Mouse (Mus musculus): ENCODE measurements around the gene Mpv17l. TPM values are rescaled to one million over a fixed set of nuclear protein-coding genes. Genes with fewer than 3 reads are reported as not detected.

The Mpv17l gene
- polyA plus RNA-seq, 1 experiment = 0.20 TPM

- H3K4me3 ChIP-seq (replicated peaks) = no peak overlapping the region
- no peaks in the 10 kb centered on the region for H3K27me3 ChIP-seq (replicated peaks)
- no peak for TF ChIP-seq FLI1 (IDR thresholded peaks at IDR 0.05; ENCODE audit: low read length)
- TF ChIP-seq GATA1 (IDR thresholded peaks at IDR 0.05; ENCODE audit: borderline replicate concordance, low read length) = no peak
- H3K4me1 ChIP-seq = no peaks in the 10 kb centered on the region
- peaks cover 10% of the 10 kb centered on the region for H3K36me3 ChIP-seq (replicated peaks; ENCODE audit: low read length)
- H3K9me3 ChIP-seq = peaks cover 9% of the 10 kb centered on the region; the same call in 1 of the 2 replicates
Measured at GRCm38 (mm10) chr16:13927456-13928075, 24.6 kb downstream of the Mpv17l start.

DNA sequence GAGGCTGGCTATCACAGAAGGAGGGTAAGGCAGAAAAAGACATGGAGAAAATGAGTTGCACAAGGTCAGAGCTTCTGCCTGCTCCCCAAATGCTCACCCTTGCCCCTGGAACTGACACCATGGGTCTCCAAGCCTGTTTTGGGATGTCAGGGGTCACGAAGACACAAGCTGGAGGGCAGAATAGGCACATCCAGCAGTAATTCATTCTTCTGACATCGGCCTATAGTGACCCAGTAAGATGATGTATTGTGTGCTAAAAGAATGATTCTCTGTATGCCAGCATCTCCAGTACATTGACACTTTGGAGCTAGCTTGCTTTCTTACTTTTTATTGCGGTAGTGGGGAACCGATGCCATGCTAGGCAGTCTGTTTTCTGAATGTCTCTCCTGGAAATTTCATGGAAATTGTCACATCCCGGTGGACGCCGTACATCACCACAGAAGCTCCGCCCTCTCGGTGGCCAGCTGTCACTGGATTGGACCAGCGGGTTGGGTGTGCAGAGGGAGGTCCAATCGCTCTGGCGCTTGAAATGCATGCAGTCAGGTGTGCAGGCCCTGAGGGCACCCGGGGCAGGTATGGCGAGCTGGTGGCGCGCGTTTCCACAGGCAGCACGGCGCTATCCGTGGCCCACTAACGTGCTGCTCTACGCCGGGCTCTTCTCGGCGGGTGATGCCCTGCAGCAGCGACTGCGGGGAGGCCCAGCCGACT is 37.3 kb downstream of the Mpv17l start:
- Histone ChIP-seq H3K27me3 (replicated peaks) (peaks cover 36% of the 10 kb centered on the region), H3K9me3 (peaks cover 2% of the 10 kb centered on the region; the same call in 1 of the 2 replicates), H3K4me3 (replicated peaks) (peak overlapping the region; percentile 80), H3K4me1 (peaks cover 19% of the 10 kb centered on the region), H3K36me3 (replicated peaks; ENCODE audit: low read length) (no peaks in the 10 kb centered on the region)
- TF ChIP-seq FLI1 (IDR thresholded peaks at IDR 0.05; ENCODE audit: low read length) (no peak), GATA1 (IDR thresholded peaks at IDR 0.05; ENCODE audit: borderline replicate concordance, low read length) (no peak)

DNA sequence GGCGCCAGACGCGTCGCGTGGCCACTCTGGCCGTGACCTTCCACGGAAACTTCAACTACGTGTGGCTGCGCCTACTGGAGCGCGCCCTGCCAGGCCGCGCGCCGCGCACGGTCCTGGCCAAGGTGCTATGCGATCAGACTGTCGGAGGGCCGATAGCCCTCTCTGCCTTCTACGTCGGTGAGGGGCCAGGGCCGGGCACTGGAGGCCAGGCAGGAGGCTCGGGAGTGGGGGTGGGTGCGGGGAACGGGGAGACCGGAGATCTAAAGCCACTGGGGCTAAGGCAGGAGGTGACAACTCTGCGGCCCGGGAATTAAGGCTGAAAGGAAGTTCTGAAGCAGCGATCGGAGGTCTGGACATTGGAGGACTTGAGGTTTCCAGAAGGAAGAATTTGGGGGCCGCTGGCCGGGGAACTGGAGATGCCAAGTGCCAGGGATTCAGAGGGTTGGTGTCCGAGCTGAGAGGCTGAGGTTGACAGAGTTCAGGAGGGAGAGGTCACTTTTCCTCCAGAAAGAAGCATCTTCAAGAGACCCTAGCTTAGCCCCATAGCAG is 38.0 kb downstream of the Mpv17l start:
- H3K4me3 ChIP-seq (replicated peaks) = peak overlapping the region; percentile 80
- no peaks in the 10 kb centered on the region for H3K36me3 ChIP-seq (replicated peaks; ENCODE audit: low read length)
- H3K9me3 ChIP-seq = peaks cover 2% of the 10 kb centered on the region; the same call in 1 of the 2 replicates
- H3K27me3 ChIP-seq (replicated peaks) = peaks cover 36% of the 10 kb centered on the region
- TF ChIP-seq GATA1 (IDR thresholded peaks at IDR 0.05; ENCODE audit: borderline replicate concordance, low read length) = no peak
- TF ChIP-seq FLI1 (IDR thresholded peaks at IDR 0.05; ENCODE audit: low read length) = no peak
- H3K4me1 ChIP-seq = peaks cover 19% of the 10 kb centered on the region

- peaks cover 5% of the 10 kb centered on the region for H3K36me3 ChIP-seq (replicated peaks; ENCODE audit: low read length)
- TF ChIP-seq FLI1 (IDR thresholded peaks at IDR 0.05; ENCODE audit: low read length) (no peak), GATA1 (IDR thresholded peaks at IDR 0.05; ENCODE audit: borderline replicate concordance, low read length) (no peak)
Measured at GRCm38 (mm10) chr16:13944178-13944577, 41.2 kb downstream of the Mpv17l start.

DNA sequence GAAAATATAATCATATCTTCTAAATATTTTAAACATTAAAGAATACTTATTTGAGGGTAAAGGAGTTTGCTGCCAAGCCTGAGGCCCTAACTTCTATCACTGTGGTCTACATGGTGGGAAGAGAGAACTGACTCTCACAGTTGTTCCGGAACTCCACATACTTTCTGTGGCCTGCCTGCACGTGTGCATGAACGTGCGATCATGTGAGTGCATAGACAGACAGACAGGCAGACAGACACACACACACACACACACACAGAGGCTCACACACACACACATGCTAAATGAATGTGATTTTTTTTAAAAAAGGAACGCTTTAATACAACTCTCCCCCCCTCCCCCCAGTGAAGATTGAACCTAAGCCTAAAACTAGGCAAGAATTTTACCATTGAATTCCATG is 41.8 kb downstream of the Mpv17l start:
- peaks cover 5% of the 10 kb centered on the region for H3K36me3 ChIP-seq (replicated peaks; ENCODE audit: low read length)
- peaks cover 11% of the 10 kb centered on the region for H3K9me3 ChIP-seq
- TF ChIP-seq FLI1 (IDR thresholded peaks at IDR 0.05; ENCODE audit: low read length) = no peak
- peaks cover 24% of the 10 kb centered on the region for H3K4me1 ChIP-seq
- H3K4me3 ChIP-seq (replicated peaks) = no peak overlapping the region
- peaks cover 27% of the 10 kb centered on the region for H3K27me3 ChIP-seq (replicated peaks)

More at GRCm38 (mm10) chr16:13944178-13944577, 41.2 kb downstream of the Mpv17l start:
- Histone ChIP-seq H3K27me3 (replicated peaks) (peaks cover 31% of the 10 kb centered on the region), H3K9me3 (peaks cover 9% of the 10 kb centered on the region), H3K4me3 (replicated peaks) (no peak overlapping the region), H3K4me1 (peaks cover 24% of the 10 kb centered on the region)

GRCm38 (mm10) chr16:13945153-13945552 is 42.2 kb downstream of the Mpv17l start:
- no peak for TF ChIP-seq FLI1 (IDR thresholded peaks at IDR 0.05; ENCODE audit: low read length)
- TF ChIP-seq GATA1 (IDR thresholded peaks at IDR 0.05; ENCODE audit: borderline replicate concordance, low read length) = no peak
- no peak overlapping the region for H3K4me3 ChIP-seq (replicated peaks)

DNA sequence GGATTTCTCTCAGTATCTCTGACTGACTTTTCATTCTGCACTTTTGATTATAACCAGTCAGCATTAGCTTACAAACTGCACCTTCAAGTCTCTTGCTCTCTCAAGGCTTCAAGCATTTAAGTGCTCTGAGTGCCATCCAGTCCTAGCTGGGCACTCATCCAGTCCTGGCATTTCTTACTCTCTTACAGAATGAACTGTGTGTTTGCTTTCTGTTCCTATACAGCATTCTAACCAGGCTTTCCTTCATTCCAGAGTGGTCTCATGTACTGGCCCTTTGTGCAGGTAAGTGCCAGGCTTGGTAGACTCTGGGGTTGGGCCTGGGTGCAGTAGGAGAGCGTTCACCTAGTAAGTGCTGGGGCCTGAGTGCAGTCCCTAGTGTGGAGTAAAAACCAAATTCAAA is 43.3 kb downstream of the Mpv17l start:
- Histone ChIP-seq H3K27me3 (replicated peaks) (peaks cover 13% of the 10 kb centered on the region), H3K4me1 (peaks cover 12% of the 10 kb centered on the region; the same call in 1 of the 2 replicates), H3K9me3 (peaks cover 14% of the 10 kb centered on the region), H3K36me3 (replicated peaks; ENCODE audit: low read length) (peaks cover 5% of the 10 kb centered on the region), H3K4me3 (replicated peaks) (no peak overlapping the region)
- TF ChIP-seq GATA1 (IDR thresholded peaks at IDR 0.05; ENCODE audit: borderline replicate concordance, low read length) = no peak
- TF ChIP-seq FLI1 (IDR thresholded peaks at IDR 0.05; ENCODE audit: low read length) = no peak

More at GRCm38 (mm10) chr16:13945153-13945552, 42.2 kb downstream of the Mpv17l start:
- Histone ChIP-seq H3K27me3 (replicated peaks) (peaks cover 25% of the 10 kb centered on the region), H3K36me3 (replicated peaks; ENCODE audit: low read length) (peaks cover 5% of the 10 kb centered on the region), H3K4me1 (peaks cover 23% of the 10 kb centered on the region), H3K9me3 (peaks cover 15% of the 10 kb centered on the region)

- H3K4me1 ChIP-seq = 0 out of 2 replicates have a peak, but pooled peaks cover 4% of the 10 kb centered on the region
- H3K36me3 ChIP-seq (replicated peaks; ENCODE audit: low read length) = peaks cover 5% of the 10 kb centered on the region
- TF ChIP-seq GATA1 (IDR thresholded peaks at IDR 0.05; ENCODE audit: borderline replicate concordance, low read length) (no peak), FLI1 (IDR thresholded peaks at IDR 0.05; ENCODE audit: low read length) (no peak)
- H3K9me3 ChIP-seq = peaks cover 14% of the 10 kb centered on the region
- no peak overlapping the region for H3K4me3 ChIP-seq (replicated peaks)
- H3K27me3 ChIP-seq (replicated peaks) = no peaks in the 10 kb centered on the region
Measured at GRCm38 (mm10) chr16:13951245-13951644, 48.3 kb downstream of the Mpv17l start.

GRCm38 (mm10) chr16:13962053-13962452 is 59.1 kb downstream of the Mpv17l start:
- Histone ChIP-seq H3K9me3 (no peaks in the 10 kb centered on the region), H3K27me3 (replicated peaks) (no peaks in the 10 kb centered on the region), H3K4me3 (replicated peaks) (no peak overlapping the region), H3K4me1 (peaks cover 31% of the 10 kb centered on the region), H3K36me3 (replicated peaks; ENCODE audit: low read length) (no peaks in the 10 kb centered on the region)
- no peak for TF ChIP-seq FLI1 (IDR thresholded peaks at IDR 0.05; ENCODE audit: low read length)
- TF ChIP-seq GATA1 (IDR thresholded peaks at IDR 0.05; ENCODE audit: borderline replicate concordance, low read length) = no peak

GRCm38 (mm10) chr16:13969096-13969495 is 66.1 kb downstream of the Mpv17l start:
- H3K27me3 ChIP-seq (replicated peaks) = no peaks in the 10 kb centered on the region
- peaks cover 15% of the 10 kb centered on the region for H3K4me1 ChIP-seq
- no peak for TF ChIP-seq FLI1 (IDR thresholded peaks at IDR 0.05; ENCODE audit: low read length)
- no peak for TF ChIP-seq GATA1 (IDR thresholded peaks at IDR 0.05; ENCODE audit: borderline replicate concordance, low read length)
- H3K9me3 ChIP-seq = no peaks in the 10 kb centered on the region
- no peak overlapping the region for H3K4me3 ChIP-seq (replicated peaks)
- H3K36me3 ChIP-seq (replicated peaks; ENCODE audit: low read length) = no peaks in the 10 kb centered on the region

Measured in megakaryocyte, embryonic 14.5 days (primary cell).